Mouse (Mus musculus) intestine, embryonic 15.5 days (tissue): ENCODE measurements around the gene Sema3f. TPM values are rescaled to one million over a fixed set of nuclear protein-coding genes. Genes with fewer than 3 reads are reported as not detected.

Experiments used
- ATAC-seq: fragments of 200-750 bp; cut with Nextera tagmentation; 2 replicates; pipeline ENCODE4 v1.8.0; 2017; ENCODE audit warnings: moderate TSS enrichment, moderate library complexity
- H3K27ac ChIP-seq: fragments of 300-500 bp; sonication (generic); 2 replicates; pipeline ENCODE4 v1.5.1; 2015; ENCODE audit warnings: mild to moderate bottlenecking, inconsistent platforms
- H3K27me3 ChIP-seq: fragments of 300-500 bp; sonication (generic); replicated peaks from 2 replicates; pipeline ENCODE4 v1.6.1; 2015; ENCODE audit warnings: inconsistent platforms
- H3K36me3 ChIP-seq: fragments of 300-500 bp; sonication (generic); 2 replicates; pipeline ENCODE4 v1.6.1; 2015; ENCODE audit warnings: inconsistent platforms
- H3K4me1 ChIP-seq: fragments of 300-500 bp; sonication (generic); replicated peaks from 2 replicates; pipeline ENCODE4 v1.6.1; 2015; ENCODE audit warnings: inconsistent platforms
- H3K4me2 ChIP-seq: fragments of 300-500 bp; sonication (generic); replicated peaks from 2 replicates; pipeline ENCODE4 v1.6.1; 2015; ENCODE audit warnings: mild to moderate bottlenecking, inconsistent platforms
- H3K4me3 ChIP-seq: fragments of 300-500 bp; sonication (generic); replicated peaks from 2 replicates; pipeline ENCODE4 v1.5.1; 2015; ENCODE audit warnings: inconsistent platforms
- H3K9ac ChIP-seq: fragments of 300-500 bp; sonication (generic); 2 replicates; pipeline ENCODE4 v1.6.1; 2015; ENCODE audit warnings: inconsistent platforms
- H3K9me3 ChIP-seq: fragments of 300-500 bp; sonication (generic); 2 replicates; pipeline ENCODE4 v1.6.1; 2016; ENCODE audit warnings: inconsistent platforms
- WGBS: fragments of 180-500 bp; shearing (Covaris S2); methylation state at CpG from one replicate; pipeline ENCODE4 v1.1.7; 2015; 5-methylcytosine and 5-hydroxymethylcytosine counted together
- polyA plus RNA-seq: library from polyadenylated mRNA; unstranded; fragments of >200 nt; fragmentation: Nextera tagmentation; extraction: Ambion mirVana; gene quantifications from 2 replicates; pipeline ENCODE4 v1.2.1, GENCODE M21; 2015

The Sema3f gene
- polyA plus RNA-seq, 1 experiment from 2014 or later, result 8.9 TPM

DNA sequence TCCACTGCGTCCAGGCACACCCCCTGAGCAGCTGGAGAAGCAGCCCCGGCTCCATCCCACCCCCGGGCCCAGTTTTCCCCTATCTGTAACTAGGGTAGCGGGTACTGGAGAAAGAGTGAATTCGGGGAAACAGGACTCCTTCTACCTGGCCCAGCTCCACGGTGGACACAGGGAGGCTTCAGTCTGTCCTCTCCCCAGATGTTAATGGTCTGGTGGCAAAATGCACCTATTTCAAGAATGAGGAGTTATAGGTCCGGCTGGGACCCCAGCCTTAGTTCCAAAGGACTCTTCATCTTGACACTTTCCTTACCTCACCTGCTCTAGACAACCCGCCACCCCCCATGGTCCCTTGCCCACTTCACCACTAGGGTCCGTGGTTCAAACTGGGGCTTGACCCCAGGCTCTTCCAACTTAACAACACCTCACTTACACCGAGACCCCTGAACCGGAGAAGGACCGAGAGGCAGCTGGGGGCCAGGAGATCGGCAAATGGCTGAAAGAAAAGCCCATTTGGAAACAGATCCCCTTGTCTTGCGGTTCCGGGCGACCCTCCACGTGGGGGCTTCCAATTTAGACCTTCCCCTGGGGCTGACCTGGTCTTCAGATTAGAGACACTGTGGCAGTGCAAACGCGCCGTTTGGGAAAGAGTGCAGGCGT, 1.7 kb downstream of the Sema3f start:
- H3K27ac ChIP-seq, result peak overlapping the region; percentile 81
- H3K9me3 ChIP-seq, result no peaks in the 10 kb centered on the region
- H3K4me2 ChIP-seq, result peak overlapping the region; percentile 96
- H3K27me3 ChIP-seq, result no peaks in the 10 kb centered on the region
- peaks cover 49% of the 10 kb centered on the region for H3K4me1 ChIP-seq
- H3K36me3 ChIP-seq, result 0 out of 2 replicates have a peak, but pooled peaks cover 4% of the 10 kb centered on the region
- H3K9ac ChIP-seq, result peak overlapping the region; percentile 84
- no peak for ATAC-seq
- WGBS, result 6% methylated on average over 21 of the region's 21 CpGs
- peak overlapping the region; percentile 74 for H3K4me3 ChIP-seq

DNA sequence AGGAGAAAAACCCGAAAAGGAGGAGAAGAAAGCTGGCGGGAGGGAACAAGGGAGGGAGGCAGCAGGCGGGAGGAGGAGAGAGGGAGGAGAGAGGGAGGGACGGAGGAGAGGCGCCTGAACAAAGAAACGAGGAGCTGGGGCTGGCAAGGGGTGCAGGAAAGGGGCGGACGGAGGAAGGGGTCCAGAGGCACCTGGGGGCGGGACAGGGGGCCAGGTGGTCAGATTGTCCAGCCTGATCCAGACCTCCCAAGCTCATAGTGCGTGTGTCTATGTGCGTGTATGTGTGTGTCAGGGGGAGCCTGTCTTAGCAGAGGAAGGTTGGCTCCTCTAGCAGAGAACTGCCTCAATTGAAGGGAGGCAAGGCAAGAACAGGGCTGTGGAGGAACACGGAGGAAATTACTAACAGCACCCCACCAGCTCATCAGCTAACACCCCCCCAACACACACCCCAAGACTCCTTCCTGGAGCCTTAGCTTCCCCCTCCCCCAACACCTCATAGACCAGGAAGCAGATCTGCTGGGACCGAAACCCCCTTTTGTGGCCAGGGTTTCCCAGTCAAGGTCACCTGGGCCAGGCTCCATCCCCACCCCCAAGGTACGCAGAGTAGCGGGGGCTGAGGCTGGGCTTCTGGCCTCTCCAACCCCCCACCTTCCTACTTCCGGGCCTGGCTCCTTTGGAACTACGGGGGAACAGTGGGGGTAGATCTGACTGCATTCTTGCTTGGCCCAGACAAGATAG, 2.4 kb downstream of the Sema3f start:
- Histone ChIP-seq H3K9ac (peak overlapping the region; percentile 84), H3K9me3 (no peaks in the 10 kb centered on the region), H3K27me3 (no peaks in the 10 kb centered on the region), H3K4me3 (peak overlapping the region; percentile 74), H3K4me2 (peak overlapping the region; percentile 96), H3K4me1 (peaks cover 54% of the 10 kb centered on the region), H3K36me3 (0 out of 2 replicates have a peak, but pooled peaks cover 4% of the 10 kb centered on the region), H3K27ac (peak overlapping the region; percentile 81)
- WGBS, result 4% methylated on average over 17 of the region's 17 CpGs
- peak; percentile 14; the same call in 1 of the 2 replicates for ATAC-seq

DNA sequence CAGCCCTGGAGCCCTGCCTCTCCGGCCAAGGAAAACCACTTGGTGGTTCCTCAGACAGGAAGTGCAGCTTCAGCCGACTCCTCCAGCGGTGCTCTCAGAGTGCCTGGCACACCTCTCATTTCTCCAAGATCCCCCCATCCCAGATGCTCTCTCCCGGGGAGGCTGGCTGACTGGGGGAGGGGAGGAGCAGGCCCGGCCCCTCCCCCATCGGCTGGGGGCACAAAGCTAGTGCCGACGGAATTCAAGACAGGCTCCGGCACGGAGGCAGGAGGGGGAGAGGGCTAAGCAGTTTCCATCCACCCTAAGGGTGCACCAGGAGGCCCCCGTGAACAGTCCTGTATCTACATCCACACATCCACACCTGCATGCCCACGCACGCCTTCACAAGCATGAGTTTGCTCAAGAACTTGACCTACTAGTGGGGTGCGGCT, 3.5 kb downstream of the Sema3f start:
- Histone ChIP-seq H3K27me3 (no peaks in the 10 kb centered on the region), H3K36me3 (0 out of 2 replicates have a peak, but pooled peaks cover 4% of the 10 kb centered on the region), H3K4me3 (peak overlapping the region; percentile 74), H3K4me2 (peak overlapping the region; percentile 96), H3K27ac (peak overlapping the region; percentile 81), H3K4me1 (peaks cover 64% of the 10 kb centered on the region), H3K9ac (peak overlapping the region; percentile 84), H3K9me3 (no peaks in the 10 kb centered on the region)
- no peak for ATAC-seq
- WGBS, result 7% methylated on average over 14 of the region's 14 CpGs

DNA sequence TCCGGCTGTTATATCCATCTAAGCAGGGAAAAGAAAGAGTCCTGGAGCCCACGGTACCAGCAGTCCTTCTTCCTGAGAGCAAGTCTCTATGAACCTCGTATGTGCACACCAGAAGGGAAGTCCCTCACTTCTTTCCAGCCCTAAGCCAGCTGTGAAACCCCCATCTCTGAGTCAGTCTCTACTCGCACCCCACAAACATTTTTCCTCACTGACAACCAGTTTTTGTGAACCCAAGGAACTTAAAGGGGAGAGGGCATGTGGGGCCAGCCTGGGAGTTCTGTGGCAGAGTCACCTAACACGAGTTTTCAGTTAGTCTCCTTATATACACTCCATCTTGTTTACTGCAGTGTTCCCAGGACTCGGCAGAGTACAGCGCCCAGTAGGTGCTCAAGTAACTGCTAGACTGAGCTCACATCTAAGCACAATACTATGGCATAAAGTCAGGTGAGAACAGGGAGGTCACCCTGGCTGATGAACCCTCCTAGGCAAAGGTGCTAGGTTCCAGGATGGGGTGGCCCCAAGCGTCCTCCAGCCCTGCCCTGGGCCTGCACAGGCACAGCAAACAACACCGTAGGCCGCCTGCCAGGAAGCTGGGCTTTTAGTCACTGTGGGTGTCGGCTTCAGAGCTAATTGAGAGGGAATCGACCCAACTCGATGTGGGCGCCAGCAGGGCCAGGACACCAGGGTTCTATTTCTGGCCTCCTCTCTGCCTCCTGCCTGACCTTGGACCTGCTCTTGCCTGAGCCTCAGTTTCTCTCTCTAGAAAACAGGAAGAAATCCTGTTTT, 6.7 kb downstream of the Sema3f start:
- peaks cover 87% of the 10 kb centered on the region for H3K4me1 ChIP-seq
- peak overlapping the region; percentile 36 for H3K27ac ChIP-seq
- no peak for ATAC-seq
- WGBS, result 53% methylated on average over 14 of the region's 14 CpGs
- no peaks in the 10 kb centered on the region for H3K9me3 ChIP-seq
- H3K9ac ChIP-seq, result no peak overlapping the region
- H3K4me2 ChIP-seq, result no peak overlapping the region
- H3K27me3 ChIP-seq, result no peaks in the 10 kb centered on the region
- H3K4me3 ChIP-seq, result no peak overlapping the region
- 0 out of 2 replicates have a peak, but pooled peaks cover 4% of the 10 kb centered on the region for H3K36me3 ChIP-seq

DNA sequence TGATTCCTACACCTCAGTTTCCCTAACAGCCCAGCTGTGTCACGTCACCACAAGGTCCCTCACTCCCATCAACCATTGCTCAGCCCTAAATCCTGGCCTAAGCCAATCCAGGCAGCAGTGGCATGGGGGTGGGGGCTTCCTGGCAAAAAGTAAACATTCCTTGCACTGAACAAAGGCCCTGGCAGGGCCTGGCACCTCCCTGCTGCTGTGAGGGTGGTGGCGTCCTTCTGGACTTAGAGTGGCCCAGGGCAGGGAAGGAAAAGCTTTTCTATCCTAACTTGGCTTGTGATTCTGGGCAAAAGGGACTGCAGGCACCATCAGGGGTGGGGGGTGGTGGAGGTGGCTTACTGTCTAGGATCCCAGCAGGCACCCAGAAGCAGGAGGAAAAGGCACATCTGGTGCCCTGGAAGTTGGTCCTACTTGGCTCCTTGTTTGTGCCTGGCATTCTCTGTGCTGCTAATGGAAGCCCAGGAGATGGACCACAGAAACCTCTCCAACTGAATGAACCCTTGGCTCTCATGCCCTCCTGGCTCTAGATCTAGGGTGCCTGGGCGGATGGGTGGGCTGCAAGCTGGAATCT, 7.6 kb downstream of the Sema3f start:
- H3K4me1 ChIP-seq, result peaks cover 87% of the 10 kb centered on the region
- ATAC-seq, result no peak
- no peaks in the 10 kb centered on the region for H3K27me3 ChIP-seq
- 0 out of 2 replicates have a peak, but pooled peaks cover 4% of the 10 kb centered on the region for H3K36me3 ChIP-seq
- no peak overlapping the region for H3K4me3 ChIP-seq
- H3K4me2 ChIP-seq, result no peak overlapping the region
- H3K9ac ChIP-seq, result no peak overlapping the region
- H3K9me3 ChIP-seq, result no peaks in the 10 kb centered on the region
- peak overlapping the region; percentile 32 for H3K27ac ChIP-seq
- 78% methylated on average over 3 of the region's 3 CpGs for WGBS

DNA sequence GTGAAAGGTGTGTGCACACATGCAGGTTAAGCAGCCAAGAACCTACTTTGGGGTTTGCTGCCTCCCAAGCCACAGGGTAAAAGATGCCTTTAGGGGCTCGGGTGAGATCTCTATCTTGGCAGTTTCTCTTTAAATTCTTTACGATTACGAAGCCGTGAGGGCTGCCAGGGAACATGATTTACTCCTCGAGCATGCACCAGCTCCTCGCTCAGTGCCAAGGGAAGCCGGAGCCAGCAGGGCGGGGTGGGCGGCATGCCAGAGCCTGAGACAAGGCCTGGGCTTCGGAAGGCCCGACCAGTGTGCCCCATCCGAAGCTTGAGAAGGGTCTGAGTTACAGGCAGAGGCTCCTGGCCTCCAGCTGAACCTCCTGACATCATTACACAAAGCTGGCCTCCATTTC, 8.7 kb downstream of the Sema3f start:
- Histone ChIP-seq H3K4me3 (no peak overlapping the region), H3K4me2 (no peak overlapping the region), H3K9me3 (no peaks in the 10 kb centered on the region), H3K36me3 (0 out of 2 replicates have a peak, but pooled peaks cover 4% of the 10 kb centered on the region), H3K9ac (no peak overlapping the region), H3K27ac (peak overlapping the region; percentile 52), H3K27me3 (no peaks in the 10 kb centered on the region), H3K4me1 (peaks cover 87% of the 10 kb centered on the region)
- 43% methylated on average over 12 of the region's 12 CpGs for WGBS
- ATAC-seq, result no peak

DNA sequence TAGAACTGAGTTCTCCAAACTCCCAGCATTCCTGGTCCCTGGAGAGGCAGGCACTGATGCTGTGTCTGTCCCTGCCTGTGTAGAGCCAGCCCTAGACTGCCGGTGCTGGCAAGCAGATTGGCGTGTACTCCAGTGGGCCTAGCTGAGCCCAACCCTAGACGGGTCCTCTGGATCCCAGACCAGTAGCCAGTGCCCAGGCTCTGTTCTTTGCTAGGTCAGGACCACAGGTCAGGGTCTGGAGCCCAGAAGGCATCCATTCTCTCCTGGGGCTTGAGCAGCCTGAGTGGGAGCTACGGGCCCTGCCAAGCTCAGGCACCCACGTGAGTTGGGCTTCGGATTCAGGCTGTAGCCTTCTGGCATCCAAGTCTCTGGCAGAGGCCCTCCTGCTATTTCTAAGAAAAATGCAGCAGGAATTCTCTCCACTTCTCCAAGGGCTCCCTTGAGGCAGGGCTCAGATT, 10.1 kb downstream of the Sema3f start:
- 43% methylated on average over 6 of the region's 6 CpGs for WGBS

DNA sequence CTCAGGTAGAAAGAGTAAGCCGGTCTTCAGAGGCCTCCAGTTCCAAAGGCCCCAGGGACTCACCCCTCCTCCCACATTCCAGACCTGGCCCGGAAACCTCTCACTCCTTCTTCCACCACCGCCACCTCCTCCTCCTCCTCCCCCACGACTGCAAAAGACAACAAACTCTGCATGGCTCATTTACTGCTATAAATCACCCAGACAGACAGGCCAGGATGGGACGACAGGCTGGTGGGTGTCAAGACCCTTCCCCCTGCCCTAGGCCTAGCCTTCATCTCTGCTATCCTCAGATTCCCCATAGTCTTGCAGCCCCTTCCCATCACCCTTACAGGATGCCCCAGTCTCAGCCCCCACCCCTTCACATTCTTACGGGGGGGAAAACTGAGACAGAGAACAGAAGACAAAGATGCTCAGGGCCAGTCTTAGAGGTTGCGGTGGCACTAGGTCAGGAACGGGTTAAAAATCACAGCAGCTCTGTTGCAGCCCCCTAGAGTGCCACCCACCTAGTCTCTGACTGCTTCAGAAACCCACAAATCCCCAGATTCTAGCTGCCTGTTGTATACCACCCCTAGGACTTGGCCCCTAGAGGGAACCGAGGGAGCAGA, 10.8 kb downstream of the Sema3f start:
- Histone ChIP-seq H3K4me3 (no peak overlapping the region), H3K27ac (peak overlapping the region; percentile 77), H3K36me3 (no peaks in the 10 kb centered on the region), H3K4me1 (peaks cover 90% of the 10 kb centered on the region), H3K9me3 (no peaks in the 10 kb centered on the region), H3K4me2 (peak overlapping the region; percentile 43), H3K27me3 (no peaks in the 10 kb centered on the region), H3K9ac (no peak overlapping the region)
- WGBS, result 17% methylated on average over 9 of the region's 9 CpGs
- no peak for ATAC-seq

More for the DNA sequence above, 10.1 kb downstream of the Sema3f start:
- peaks cover 90% of the 10 kb centered on the region for H3K4me1 ChIP-seq
- H3K4me2 ChIP-seq, result no peak overlapping the region
- H3K9ac ChIP-seq, result peak overlapping the region; percentile 3; the same call in 1 of the 2 replicates
- H3K36me3 ChIP-seq, result 0 out of 2 replicates have a peak, but pooled peaks cover under 1% of the 10 kb centered on the region
- H3K27me3 ChIP-seq, result no peaks in the 10 kb centered on the region
- no peak overlapping the region for H3K4me3 ChIP-seq
- ATAC-seq, result no peak
- H3K9me3 ChIP-seq, result no peaks in the 10 kb centered on the region
- peak overlapping the region; percentile 77 for H3K27ac ChIP-seq

DNA sequence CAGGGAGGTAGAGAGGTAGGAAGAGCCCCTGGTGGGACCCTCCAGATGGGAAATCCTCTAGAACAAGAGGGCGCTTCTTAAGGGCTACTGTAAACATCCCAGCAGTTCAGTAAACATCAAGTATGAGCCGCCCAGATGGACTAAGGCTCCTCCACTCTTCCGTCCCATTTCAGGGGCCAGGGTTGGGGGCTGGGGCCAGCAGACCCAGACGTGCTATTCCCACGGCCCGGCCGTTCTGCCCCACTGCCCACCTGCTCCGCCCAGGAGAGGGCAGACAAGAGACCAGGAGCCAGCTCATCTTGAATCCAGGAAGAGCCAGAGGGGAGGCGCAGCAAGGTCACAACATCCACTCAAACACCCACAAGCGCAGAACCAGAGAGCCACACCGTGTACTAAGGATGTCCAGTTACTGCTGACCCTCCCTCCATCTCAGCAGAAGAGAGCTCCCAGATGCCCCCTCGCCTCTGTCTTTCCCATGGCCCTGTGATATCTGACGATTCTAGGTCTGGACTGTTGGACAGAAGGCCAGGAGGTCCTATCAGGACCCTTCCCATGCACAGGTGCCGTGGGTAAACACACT, 11.6 kb downstream of the Sema3f start:
- Histone ChIP-seq H3K27me3 (no peaks in the 10 kb centered on the region), H3K4me2 (peak overlapping the region; percentile 43), H3K4me1 (peaks cover 83% of the 10 kb centered on the region), H3K4me3 (no peak overlapping the region), H3K9ac (no peak overlapping the region), H3K27ac (peak overlapping the region; percentile 77), H3K9me3 (no peaks in the 10 kb centered on the region), H3K36me3 (no peaks in the 10 kb centered on the region)
- ATAC-seq, result peak; percentile 37
- 13% methylated on average over 14 of the region's 14 CpGs for WGBS

DNA sequence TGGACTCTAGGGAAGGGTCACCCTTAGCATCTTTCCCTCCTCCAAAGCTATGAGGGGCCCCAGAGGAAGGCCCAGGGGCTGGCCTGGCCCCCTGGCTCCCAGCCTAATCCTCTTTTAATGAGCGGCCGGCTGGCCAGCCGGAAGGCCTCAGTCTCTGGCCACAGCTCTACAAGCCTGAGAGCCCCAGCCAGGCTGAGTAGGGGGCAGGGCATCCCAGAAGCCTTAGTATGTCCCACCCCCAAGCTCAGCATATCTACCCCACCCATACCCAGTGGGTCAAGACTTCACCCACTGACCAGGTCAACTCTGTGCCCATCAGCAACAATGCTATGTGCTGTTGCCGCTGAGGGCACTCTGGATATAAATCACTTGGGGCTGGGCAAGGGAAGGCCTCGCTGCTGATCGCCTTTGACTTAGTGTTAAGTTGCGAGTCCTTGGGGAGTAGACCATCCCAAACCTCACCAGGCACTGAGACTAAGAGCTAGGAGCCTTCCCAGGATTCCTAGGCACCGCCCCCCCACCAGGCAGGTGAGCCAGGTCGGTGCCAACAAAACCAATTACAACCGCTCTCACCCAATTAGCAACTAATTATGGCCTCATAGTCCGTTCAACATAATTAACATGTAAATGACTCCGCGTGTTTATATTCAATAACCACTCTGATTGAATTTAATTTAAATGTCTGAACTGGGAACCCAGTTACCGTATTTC, 12.3 kb downstream of the Sema3f start:
- H3K27me3 ChIP-seq, result no peaks in the 10 kb centered on the region
- 34% methylated on average over 14 of the region's 14 CpGs for WGBS
- ATAC-seq, result peak; percentile 14
- peak overlapping the region; percentile 77 for H3K27ac ChIP-seq
- H3K4me2 ChIP-seq, result peak overlapping the region; percentile 43
- no peaks in the 10 kb centered on the region for H3K36me3 ChIP-seq
- H3K4me3 ChIP-seq, result no peak overlapping the region
- H3K9ac ChIP-seq, result no peak overlapping the region
- no peaks in the 10 kb centered on the region for H3K9me3 ChIP-seq
- peaks cover 80% of the 10 kb centered on the region for H3K4me1 ChIP-seq
